16 mouse cellular contexts compared by ENCODE assay signal in the genomic region with DNA sequence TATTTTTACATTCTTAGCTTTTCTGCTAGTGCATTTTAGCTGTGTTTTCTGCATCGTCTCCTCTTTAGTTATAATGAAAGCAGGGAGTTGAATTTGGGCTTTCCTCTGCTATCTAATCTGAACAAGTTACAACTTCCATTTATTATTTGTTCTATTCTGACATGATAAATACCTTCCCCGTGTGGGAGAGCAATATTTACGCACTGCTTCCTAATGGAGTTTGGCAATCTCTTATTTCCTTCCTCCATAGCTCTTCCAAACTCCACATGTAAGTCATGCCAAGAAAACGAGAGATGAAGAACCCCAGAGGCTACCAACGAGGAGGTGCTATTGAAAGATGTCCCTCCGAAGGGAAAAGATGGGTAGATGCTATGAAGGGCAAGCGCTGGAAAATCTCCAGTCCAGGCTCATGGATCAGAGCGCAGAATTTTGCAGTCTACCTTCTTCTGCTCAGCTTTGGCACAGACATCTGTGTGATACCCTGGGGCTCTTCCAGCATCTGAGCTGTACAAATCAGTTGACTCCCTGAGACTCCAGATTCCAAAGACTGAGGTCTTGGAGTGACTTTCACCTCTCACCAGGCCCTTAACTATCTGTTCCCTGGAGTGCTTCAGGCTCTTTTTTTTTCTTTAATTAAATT.
DNase-seq lines count a peak whose midpoint lies in the region; ATAC-seq and TF ChIP-seq lines count a peak whose summit lies in the region.
"Had no signal": no experiment of that assay in that cellular context is flagged by ENCODE, and none has a peak within 500 bp of the region (broad histone marks: within the 10 kb centered on the region; RNA-seq: fewer than 3 reads in every experiment).

No protein-coding gene starts in this region.

- no peak overlapping the region for H3K9ac ChIP-seq in heart, postnatal 0 days (replicated peaks; ENCODE audit: low read depth, low read length)
- no peak overlapping the region for H3K9ac ChIP-seq in lung, embryonic 15.5 days
- H3K9ac ChIP-seq: embryonic facial prominence, embryonic 15.5 days; forebrain, embryonic 12.5 days; hindbrain, embryonic 14.5 days; limb, embryonic 15.5 days; liver, postnatal 0 days had no signal

- TF ChIP-seq EP300 in heart, postnatal 0 days (IDR thresholded peaks at IDR 0.05; ENCODE audit: low read depth): no peak

- WGBS in cerebellum, adult 2 months: 28% methylated on average over 8 of the region's 8 CpGs
- 58% methylated on average over 8 of the region's 8 CpGs for WGBS in heart, postnatal 0 days
- WGBS in heart, embryonic 10.5 days: 72% methylated on average over 8 of the region's 8 CpGs
- WGBS in lung, embryonic 15.5 days: 40% methylated on average over 8 of the region's 8 CpGs

- H3K36me3 ChIP-seq in heart, postnatal 0 days (replicated peaks; ENCODE audit: control insufficient read depth, insufficient read depth, low read length): no peaks in the 10 kb centered on the region
- H3K36me3 ChIP-seq in heart, embryonic 10.5 days: no peaks in the 10 kb centered on the region
- H3K36me3 ChIP-seq in lung, embryonic 15.5 days: no peaks in the 10 kb centered on the region
- H3K36me3 ChIP-seq: embryonic facial prominence, embryonic 15.5 days; forebrain, embryonic 12.5 days; limb, embryonic 15.5 days; midbrain, embryonic 10.5 days had no signal

- ATAC-seq in heart, postnatal 0 days (ENCODE audit: insufficient read depth, low read depth): no peak
- peak; percentile 27; the same call in 1 of the 2 replicates for ATAC-seq in lung, embryonic 15.5 days (ENCODE audit: borderline replicate concordance, extremely low read depth, low FRiP score, low TSS enrichment)
- ATAC-seq: intestine, embryonic 16.5 days; liver, postnatal 0 days had no signal

- H3K27me3 ChIP-seq in cerebellum, adult 2 months (ENCODE audit: control insufficient read depth, insufficient read depth, low read length): no peaks in the 10 kb centered on the region
- no peaks in the 10 kb centered on the region for H3K27me3 ChIP-seq in heart, postnatal 0 days (ENCODE audit: control insufficient read depth, insufficient read depth, low read length)
- no peaks in the 10 kb centered on the region for H3K27me3 ChIP-seq in heart, embryonic 10.5 days (ENCODE audit: insufficient read depth, poor library complexity, severe bottlenecking)
- H3K27me3 ChIP-seq in lung, embryonic 15.5 days: no peaks in the 10 kb centered on the region
- H3K27me3 ChIP-seq: embryonic facial prominence, embryonic 15.5 days; forebrain, embryonic 12.5 days; limb, embryonic 15.5 days had no signal

- no peak overlapping the region for H3K4me3 ChIP-seq in cerebellum, adult 2 months (replicated peaks; ENCODE audit: insufficient read depth, low read depth, low read length)
- H3K4me3 ChIP-seq in heart, postnatal 0 days (ENCODE audit: low read depth, low read length): no peak overlapping the region
- H3K4me3 ChIP-seq in heart, embryonic 10.5 days: no peak overlapping the region
- H3K4me3 ChIP-seq in lung, embryonic 15.5 days: no peak overlapping the region
- H3K4me3 ChIP-seq: embryonic facial prominence, embryonic 15.5 days; forebrain, embryonic 12.5 days; limb, embryonic 15.5 days; midbrain, embryonic 10.5 days had no signal

- no peak for TF ChIP-seq CTCF in cerebellum, adult 2 months (IDR thresholded peaks at IDR 0.05; ENCODE audit: borderline replicate concordance, insufficient read depth, low read depth, low read length)
- no peak for TF ChIP-seq CTCF in heart, postnatal 0 days (IDR thresholded peaks at IDR 0.05; ENCODE audit: low read depth)

- H3K27ac ChIP-seq in cerebellum, adult 2 months (ENCODE audit: insufficient read depth, low read length): no peak overlapping the region
- H3K27ac ChIP-seq in heart, postnatal 0 days (ENCODE audit: low read depth): 0 out of 2 replicates have a peak overlapping the region, but pooled peaks have one; percentile 32
- H3K27ac ChIP-seq in heart, embryonic 10.5 days: no peak overlapping the region
- H3K27ac ChIP-seq in lung, embryonic 15.5 days: peak overlapping the region; percentile 27; the same call in 1 of the 2 replicates
- H3K27ac ChIP-seq: embryonic facial prominence, embryonic 15.5 days; forebrain, embryonic 12.5 days; hindbrain, embryonic 14.5 days; limb, embryonic 15.5 days; midbrain, embryonic 10.5 days had no signal

- peak; percentile 22 to 40 for DNase-seq in cerebellum, postnatal 14 days
- no peak for DNase-seq in cerebellum, adult 2 months
- peak; percentile 30 for DNase-seq in heart, postnatal 0 days (ENCODE audit: low spot score)
- no peak for DNase-seq in heart, embryonic 10.5 days (ENCODE audit: low spot score)
- no peak for DNase-seq in lung, postnatal 14 days
- DNase-seq in urinary bladder, postnatal 36 days (ENCODE audit: low spot score in 2 of 2): peak; percentile 17 to 30
- no peak for DNase-seq in urinary bladder, adult 18-20 months (ENCODE audit: low spot score in 2 of 2)
- DNase-seq: liver, postnatal 0 days; thymus, adult 18-20 months had no signal

- no peaks in the 10 kb centered on the region for H3K4me1 ChIP-seq in cerebellum, adult 2 months (ENCODE audit: control insufficient read depth, insufficient read depth, low read length)
- H3K4me1 ChIP-seq in heart, postnatal 0 days (ENCODE audit: control insufficient read depth, insufficient read depth): no peaks in the 10 kb centered on the region
- H3K4me1 ChIP-seq in heart, embryonic 10.5 days: no peaks in the 10 kb centered on the region
- H3K4me1 ChIP-seq in lung, embryonic 15.5 days: peaks cover 13% of the 10 kb centered on the region
- H3K4me1 ChIP-seq: embryonic facial prominence, embryonic 15.5 days; forebrain, embryonic 12.5 days; limb, embryonic 15.5 days; midbrain, embryonic 10.5 days had no signal

- H3K9me3 ChIP-seq in heart, postnatal 0 days (replicated peaks; ENCODE audit: control insufficient read depth, low read length): 0 out of 2 replicates have a peak, but pooled peaks cover 3% of the 10 kb centered on the region
- H3K9me3 ChIP-seq in heart, embryonic 10.5 days: no peaks in the 10 kb centered on the region
- no peaks in the 10 kb centered on the region for H3K9me3 ChIP-seq in lung, embryonic 15.5 days
- H3K9me3 ChIP-seq: embryonic facial prominence, embryonic 15.5 days; forebrain, embryonic 12.5 days; limb, embryonic 15.5 days; midbrain, embryonic 10.5 days had no signal

- no peak for TF ChIP-seq POLR2A in cerebellum, adult 2 months (IDR thresholded peaks at IDR 0.05; ENCODE audit: borderline replicate concordance, insufficient read depth, low read length)

- H3K4me2 ChIP-seq in heart, postnatal 0 days (ENCODE audit: low read depth, low read length): no peak overlapping the region
- H3K4me2 ChIP-seq in lung, embryonic 15.5 days: no peak overlapping the region
- H3K4me2 ChIP-seq: embryonic facial prominence, embryonic 15.5 days; forebrain, embryonic 12.5 days; hindbrain, embryonic 14.5 days; limb, embryonic 15.5 days had no signal

Comparison
In these comparisons a context has a peak if more than half of its experiments do, and no peak if none do; other contexts are left out.
1. DNase-seq: peak in cerebellum, postnatal 14 days (2 of 2), heart, postnatal 0 days (single experiment) and urinary bladder, postnatal 36 days (2 of 2); none in cerebellum, adult 2 months (0 of 2), heart, embryonic 10.5 days (single experiment), lung, postnatal 14 days (single experiment) and urinary bladder, adult 18-20 months (0 of 2).
2. H3K27ac ChIP-seq: peak in heart, postnatal 0 days (single experiment) and lung, embryonic 15.5 days (single experiment); none in cerebellum, adult 2 months (single experiment) and heart, embryonic 10.5 days (single experiment).